Mouse (Mus musculus): ENCODE results near the gene Ipmk.
A peak's percentile ranks its signal among the peaks of the same experiment; 100 is the strongest.

The Ipmk gene

DNA sequence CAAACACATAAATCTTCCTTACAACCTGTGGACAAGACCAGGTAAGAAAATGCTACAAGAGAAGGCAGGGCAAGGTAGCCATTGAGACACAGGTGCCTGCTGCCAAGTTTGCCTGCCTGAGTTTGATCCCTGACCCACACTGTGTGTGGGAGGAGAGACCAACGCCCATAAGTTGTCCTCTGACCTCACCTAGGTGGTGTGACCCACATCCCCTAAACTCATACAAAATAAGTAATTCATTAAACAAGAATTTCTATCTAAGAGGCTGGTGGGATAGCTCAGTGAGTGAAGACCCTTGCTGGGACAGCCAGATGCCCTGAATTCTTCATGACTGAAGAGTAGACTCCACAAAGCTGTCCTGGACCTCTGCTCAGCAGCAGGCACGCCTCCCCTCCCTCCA, 7.4 kb upstream of the Ipmk start:
- DNase-seq (ENCODE audit: low read depth): no peak

DNA sequence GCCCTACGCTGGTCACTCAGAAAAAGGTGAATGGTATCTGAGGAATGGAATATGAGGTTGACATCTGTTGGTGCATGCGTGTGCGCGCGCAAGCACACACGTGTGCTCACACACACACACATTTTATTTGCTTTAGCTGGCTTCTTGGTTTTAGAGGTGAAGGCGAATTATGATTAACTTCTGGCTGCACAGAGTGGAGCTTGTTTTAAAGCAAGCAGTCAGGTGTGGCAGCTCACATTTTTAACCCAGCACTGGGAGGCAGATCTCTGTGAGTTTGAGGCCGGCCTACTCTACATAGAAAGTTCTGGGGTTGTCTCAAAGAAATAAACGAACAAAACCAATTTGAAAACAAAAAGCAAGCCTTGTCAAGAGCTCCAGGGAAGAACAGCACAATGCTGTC, 6.3 kb upstream of the Ipmk start:
- no peak for DNase-seq (ENCODE audit: low read depth)

DNA sequence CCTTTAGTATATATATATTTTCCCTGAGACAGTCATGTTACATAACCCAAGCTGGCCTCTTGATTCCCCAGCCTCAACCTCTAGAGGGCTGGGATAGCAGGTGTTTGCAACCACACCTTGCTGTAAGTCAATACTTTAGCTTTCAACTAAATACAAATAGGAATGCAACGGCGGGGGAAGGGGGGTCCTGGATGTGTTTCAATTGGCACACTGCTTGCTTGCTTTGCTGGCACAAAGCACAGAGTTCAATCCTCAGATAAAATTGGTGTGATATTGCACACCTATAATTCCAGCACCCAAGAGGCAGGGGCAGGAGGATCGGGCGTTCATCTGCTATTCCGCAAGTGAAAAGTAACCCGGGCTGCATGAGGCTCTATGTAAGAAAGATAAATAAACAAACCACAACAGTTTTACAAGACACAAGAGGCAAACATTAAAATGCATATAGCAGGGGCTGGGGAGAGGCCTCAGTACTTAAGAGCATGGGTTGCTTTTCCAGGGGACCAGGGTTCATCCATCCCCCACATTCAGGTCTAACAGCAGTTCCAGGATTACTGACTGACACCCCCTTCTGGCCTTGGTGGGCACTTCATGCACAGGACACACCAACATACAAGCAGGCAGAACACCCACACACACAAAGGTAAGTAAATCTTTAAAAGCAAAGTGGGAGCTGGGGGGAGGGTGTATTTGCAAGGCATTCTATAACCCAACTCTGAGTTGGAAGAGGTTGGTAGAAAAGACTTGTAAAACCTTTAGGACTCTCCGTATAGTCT, 5.3 kb upstream of the Ipmk start:
- peak; percentile 35 for DNase-seq (ENCODE audit: low read depth)

DNA sequence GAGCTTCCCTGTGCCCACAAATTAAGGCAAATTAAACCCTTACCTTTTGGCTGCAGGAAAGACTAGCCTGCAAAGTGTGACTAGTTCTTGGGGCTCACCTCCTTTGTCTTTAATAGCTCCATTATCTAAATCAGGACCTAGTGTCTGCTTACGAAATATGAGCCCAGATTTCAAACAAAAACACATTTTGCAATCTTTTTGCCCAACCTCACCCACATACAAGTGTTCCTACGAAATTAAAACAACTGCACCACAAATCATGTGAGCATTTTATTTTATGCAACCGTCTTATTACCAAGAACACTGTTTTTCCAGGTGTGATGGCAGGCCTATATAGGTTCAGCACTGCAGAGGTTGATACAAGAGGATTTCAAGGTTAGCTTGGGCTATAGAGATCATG, 4.4 kb upstream of the Ipmk start:
- DNase-seq (ENCODE audit: low read depth): no peak

DNA sequence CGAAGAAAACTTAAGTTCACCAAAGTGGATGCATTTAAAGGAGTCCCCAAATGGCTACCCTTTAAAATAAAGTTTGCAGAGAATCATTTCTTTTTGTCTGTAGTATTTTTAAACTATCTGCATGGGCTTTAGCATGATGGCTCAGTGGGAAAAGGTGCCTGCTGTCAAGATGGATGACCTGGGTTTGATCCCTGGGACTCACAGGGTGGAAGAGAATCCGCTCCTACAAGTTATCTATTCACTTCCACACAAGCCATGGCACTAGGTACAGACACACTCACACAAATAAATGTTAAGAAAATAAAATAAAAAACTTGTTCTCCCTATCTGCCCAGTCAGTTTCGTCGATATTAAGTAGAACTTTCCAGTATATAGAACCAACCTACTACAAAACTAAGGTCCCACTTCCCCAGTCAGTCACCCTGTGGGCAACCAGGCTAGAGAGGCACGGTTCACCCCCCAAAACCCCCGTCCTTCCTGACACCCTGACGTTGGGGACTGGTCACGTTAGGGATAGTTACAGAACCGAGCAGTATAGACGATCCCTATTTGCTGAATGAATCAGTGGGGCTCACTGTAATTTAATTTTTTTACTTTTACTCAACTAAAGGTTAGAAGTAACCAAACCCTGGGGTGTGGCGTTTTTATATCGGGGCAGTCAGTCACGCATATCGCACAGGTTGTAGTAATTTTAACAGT, 3.8 kb upstream of the Ipmk start:
- DNase-seq (ENCODE audit: low read depth): no peak

DNA sequence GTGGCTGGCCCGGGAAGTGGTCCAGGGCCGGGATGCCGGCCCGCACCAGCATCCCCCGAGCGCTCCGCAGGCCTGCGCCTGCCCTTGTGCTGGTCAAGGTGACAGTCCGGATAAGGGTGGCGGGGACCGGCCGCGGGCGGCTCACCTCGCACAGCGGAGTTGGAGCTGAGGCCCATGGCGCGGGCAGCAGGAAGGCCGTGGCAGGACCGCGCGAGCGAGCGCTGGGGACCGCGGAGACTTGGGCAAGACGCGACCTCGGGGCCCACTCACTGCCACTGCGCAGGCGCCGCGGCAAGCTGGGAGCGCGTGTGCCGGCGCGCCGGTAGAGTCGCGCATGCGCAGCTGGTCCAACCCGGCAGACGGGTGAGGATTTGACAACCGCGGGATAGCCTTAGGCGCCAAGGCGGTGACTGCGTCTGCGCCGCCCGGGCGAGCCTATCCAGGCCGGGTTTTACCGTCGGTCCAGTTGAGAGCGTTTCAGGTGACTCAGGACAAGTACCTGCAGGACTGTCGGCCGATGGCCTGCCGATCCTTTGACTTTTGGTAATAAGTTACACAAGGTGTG, 2.9 kb upstream of the Ipmk start, which contains the start of gene Cisd1:
Gene Cisd1 (minus strand): TSS at position 376 of the 565 bp plus-strand sequence.
- peak; percentile 71 for DNase-seq (ENCODE audit: low read depth)

DNA sequence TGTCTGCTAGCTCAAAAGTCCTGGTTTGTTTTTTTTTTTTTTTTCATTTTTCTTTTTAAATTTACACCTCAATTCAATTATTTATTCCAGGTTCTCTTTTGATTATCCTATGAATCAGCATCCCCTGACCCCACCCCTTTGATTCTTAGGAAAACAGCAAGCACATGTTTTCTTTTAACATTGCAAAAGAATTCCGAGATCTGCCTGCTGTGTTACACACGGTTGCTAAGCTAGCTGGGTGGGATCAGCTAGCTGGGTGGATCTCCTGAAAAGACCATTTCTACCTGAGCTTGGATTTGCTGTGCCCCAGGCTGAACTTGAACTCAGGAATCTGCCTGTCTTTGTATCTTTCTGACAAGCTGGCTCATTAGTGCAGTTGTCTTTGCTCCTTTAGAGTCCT, 1.5 kb upstream of the Ipmk start:
- DNase-seq (ENCODE audit: low read depth): no peak

DNA sequence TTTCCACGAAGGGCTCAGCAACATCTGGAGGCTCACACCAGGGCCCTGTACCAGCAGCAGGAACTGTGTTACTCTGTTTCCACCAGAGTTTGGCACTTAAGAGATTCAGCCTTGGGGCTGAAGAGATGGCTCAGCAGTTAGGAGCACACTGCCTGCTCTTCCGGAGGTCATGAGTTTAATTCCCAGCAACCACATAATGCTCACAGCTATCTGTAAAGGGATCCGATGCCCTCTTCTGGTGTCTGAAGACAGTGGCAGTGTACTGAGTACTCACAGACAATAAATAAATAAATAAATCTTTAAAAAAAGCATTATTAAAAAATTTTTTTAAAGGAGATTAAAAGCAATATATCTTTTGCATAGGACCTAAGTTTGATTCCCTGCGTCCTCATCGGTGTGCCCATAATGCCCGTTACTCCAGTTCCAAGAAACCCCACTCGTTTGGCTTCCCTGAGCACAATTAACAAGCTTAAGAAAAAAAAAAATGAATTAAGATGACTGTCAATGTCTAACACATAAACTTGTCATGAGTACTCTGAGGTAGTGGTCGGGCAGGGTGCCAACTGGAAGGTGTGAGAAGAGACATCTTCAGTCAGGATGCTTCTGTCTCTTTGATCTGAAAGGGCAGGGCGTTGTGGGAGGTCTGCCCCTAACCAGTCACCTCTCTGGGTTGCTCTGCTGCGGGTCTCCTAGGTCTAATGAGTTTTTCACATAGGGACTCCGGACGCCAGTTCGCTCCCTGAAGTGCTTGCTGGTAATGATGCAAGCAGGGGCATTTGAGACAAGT, 648 bp upstream of the Ipmk start:
- DNase-seq (ENCODE audit: low read depth): no peak

DNA sequence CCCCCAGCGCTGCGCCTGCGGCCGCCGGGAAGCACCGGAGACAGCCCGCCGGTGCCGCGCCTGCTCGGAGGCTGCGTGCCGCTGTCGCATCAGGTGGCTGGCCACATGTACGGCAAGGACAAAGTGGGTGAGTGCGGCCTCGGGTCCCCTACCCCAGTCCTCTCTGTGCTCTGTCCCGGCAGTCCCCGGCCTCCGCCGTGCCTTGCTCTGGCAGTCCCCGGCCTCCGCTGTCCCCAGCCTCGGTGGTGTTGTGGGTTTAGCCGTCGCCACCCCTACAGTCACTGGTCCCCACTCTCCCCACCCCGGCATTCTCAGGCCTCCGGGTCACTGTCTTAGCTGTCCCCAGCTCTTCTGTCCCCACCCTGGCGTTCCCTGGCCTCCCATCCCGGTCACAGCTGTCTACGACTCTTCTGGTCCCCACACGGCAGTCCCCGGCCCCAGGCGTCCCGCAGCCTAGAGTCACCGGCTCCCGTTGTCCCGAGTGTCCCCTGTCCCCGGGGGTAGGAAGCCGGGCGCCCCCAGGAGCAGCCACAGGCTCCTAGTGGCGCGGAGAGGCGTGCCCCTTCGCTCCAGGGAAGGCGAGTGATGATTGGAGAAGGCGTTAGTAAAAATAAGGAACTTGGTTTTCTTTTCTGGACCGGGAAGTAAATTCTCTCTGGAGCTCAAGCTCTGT, 537 bp downstream of the Ipmk start:
- DNase-seq (ENCODE audit: low read depth): no peak

DNA sequence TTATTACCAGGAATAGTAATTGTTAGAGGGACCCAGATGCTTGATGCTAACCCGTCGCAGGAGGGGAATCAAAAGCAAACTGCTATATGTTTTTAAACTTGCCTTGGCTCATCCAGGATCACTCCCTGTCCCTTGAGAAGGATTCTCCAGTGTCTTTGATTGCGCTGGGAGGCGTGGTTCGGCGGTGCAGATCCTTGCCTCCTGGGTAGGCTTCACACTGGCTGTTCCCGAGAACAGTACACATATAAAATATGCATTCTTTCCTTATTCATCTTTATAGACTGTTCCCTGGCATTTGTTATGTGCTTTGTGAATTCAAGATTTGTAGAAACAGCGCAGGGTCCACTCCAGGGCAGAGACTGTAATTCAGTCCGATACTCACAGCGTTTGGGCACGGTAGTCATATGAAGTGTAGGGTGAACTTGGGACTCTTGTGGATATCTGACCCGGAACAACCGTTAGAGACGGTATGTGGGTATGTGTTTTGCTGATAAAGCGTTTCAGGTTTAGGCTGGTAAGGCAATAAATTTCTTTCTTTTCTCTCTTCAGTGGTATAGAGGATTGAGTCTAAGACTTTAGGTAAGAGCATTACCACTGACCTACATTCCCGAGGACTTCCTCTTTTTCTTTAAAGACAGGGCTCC, 1.2 kb downstream of the Ipmk start:
- DNase-seq (ENCODE audit: low read depth): no peak

DNA sequence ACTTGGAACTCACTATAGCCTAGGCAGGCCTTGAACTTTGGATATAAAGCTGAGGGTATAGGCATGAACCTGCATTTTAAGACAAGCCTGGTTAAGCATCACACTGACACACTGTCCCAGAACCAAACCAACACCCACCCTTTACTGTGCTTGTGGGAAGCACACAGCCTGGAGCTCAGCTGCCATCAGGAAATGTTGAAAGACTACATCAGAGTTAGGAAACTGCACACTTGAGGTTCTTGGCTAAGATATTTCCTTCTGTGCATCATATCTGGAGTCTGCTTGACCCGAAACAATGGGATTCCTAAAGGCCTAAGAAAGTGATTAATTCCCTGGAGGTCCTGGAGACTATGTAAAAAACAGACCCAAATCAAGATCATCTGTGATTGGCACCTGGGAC, 1.7 kb downstream of the Ipmk start:
- no peak for DNase-seq (ENCODE audit: low read depth)

DNA sequence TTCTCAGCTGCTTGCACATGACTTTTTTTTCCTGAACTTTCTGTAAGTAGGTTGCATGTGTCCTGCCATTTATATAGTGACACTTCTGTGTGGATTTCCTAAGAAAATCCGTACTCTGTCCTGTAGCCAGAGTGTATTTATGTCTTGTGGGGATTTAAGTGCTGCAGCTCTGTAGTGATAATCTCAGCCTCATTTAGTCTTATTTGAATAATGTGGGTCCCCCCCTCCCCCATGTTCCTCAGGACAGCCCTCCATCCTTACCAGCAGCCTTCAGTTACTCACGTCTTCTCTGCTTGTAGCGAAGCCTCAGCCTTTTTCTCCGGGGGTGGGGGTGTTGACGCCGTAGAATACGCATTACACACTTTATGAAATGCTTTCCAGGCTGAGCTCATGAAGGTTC, 3.7 kb downstream of the Ipmk start:
- DNase-seq (ENCODE audit: low read depth): no peak

DNA sequence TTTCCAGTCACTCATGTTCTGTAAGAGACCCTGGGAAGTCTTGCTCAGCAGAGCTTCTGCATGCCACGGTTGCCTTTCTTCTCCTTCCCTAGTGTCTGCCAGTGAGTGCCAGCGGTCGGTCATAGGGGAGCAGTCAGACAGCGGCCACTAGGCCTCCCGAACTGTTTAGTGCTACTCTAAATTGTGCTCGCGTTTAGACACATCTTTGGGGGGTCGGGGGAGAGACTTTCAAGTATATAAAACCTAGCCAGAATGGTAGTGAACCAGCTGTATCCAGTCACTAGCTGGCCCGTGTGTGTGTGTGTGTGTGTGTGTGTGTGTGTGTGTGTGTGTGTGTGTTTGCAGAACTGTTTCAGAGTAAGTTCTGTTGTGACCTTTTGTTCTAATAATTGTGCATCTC, 6.3 kb downstream of the Ipmk start:
- DNase-seq (ENCODE audit: low read depth): no peak

DNA sequence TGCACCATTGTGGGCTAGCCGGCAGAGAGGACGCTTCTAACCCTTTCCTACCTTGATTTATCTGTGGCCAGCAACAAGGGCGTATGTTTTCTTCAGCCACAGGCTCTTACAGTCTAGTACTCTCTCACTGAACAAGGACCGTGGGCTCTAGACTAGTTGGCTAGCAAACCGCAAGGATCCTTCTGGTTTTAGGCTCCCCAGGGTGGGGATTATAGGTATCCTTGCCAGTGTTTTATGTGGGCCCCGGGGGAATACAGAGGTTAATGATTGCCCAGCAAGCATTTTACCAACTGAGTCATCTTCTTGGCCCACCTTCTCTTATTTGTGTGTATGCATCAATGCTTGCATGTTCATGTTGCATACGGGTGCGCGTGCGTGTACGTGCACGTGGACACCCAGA, 7.4 kb downstream of the Ipmk start:
- DNase-seq (ENCODE audit: low read depth): no peak

DNA sequence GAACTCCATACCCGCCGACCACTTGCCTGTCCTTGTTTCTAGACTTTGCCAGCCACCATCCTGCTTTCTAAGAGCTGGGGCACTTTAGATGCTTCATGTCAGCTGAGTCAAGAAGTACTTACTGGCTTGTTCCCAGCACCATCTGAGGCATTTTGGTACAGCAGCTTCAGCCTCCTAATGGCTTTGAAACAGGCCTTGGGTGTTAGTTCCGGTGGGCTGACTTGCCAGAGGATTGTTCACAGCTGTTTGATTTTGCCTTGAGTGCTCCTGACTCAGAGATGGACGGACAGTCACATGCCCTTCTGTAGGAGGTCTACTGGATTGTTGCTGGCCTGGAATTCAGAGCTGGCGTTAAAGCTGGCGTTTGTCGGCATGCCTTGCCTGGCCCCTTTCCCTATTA, 13.5 kb downstream of the Ipmk start:
- no peak for DNase-seq (ENCODE audit: low read depth)

DNA sequence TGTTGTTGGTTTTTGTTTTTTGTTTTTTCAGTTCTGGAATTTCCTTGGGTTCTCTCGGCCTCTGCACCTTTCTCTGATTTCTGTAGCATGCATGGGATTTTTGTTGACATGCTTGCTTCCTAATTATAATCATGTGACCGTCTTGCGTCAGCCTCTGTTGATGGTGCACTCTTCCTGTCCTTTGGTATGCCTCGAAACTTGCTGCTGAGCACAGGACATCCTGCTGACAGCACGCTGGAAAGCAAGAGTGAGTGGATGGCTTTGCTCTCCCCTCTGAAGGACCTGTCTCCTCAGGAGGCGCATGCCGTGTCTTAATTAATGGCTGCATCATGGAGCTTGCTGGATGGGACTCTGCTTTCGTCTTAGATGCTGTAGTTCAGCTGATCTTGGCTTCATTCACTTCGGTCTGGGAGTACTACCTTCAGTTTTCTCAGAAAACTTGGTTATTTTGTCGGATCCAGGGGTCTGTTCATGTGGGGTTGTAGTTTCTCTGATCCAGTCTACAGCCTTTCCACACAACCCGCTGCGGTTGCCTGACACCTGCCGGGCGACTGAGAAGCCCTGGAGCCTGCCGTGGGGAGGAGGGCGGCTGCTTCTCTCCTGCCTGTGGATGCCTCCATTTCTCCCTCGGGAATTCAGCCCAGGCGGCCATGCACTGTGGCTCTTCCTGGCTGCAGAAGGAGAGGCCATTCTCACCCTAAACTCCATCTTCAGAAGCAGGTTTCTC, 14.4 kb downstream of the Ipmk start:
- no peak for DNase-seq (ENCODE audit: low read depth)

DNA sequence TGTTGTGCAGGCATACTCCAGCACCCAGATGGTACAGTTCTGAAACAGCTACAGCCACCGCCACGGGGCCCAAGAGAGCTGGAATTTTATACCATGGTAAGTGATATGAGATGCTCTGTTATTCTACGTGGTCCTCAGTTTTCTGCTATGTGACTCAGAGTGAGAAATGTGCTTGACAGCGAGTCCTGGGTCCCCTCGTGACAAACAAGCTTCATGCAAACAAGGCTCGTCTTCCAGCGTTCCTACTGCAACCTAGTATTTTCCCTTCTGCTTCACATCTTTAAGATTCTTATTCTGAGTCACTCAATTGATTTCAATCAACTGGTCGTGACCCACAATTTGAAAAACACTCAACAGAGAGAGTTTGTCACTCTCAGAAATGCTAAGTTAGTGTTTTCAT, 15.9 kb downstream of the Ipmk start:
- DNase-seq (ENCODE audit: low read depth): no peak

DNA sequence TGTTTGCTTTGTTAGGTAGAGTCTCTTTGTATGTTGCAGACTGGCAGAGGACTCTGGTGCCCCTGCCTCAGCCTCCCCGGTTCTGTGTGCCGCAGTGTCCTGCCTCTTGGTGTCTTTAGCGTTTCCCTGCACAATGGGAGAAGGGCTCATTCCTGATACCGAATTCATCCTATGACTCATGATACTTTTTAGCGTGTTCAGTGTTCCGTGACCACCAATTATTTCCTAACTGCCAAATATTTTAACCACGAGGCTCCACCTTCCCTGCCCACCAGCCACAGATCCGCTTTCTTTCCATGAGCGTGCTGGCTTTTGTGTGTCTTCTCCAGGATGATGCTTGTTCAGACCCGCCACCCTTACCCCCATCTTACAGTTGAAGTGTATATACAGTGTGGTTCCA, 16.3 kb downstream of the Ipmk start:
- DNase-seq (ENCODE audit: low read depth): no peak

DNA sequence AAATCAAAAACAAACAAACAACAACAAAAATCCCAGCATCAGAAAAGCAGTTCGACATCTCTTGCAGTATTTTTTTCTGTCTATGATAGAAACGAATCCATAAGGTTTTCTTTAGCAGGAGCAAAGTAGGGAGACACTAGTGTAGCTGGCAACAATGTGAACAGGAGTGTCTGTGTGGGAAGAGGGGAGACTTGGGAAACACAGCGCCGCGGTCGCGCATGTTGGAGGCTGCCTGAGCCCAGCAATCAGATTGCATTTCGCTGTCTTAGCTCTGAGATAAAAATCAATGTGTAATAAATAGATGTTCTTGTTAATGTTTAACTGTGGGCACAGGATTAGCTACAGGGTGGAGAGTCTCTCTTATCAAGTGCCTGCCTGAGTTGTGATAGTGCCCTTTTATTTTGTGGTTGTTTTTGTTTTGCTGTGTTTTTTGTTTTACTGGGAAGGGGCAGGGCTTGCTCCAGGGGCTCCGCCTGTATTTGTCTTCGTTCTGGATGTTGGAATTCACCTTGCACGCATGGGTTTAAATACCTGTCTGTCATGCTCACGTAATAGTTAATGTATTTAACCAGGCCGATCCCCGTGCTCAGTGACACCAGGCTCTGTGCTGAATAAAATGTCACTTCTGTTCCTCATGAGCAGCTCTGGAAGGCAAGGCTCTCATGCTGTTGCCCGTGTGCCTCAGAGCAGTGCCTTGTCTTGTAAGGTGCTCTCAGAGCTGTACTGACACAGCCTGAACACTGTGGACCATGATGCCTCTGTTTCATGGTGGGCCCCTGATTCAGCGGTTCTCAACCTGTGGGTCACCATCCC, 20.8 kb downstream of the Ipmk start:
- DNase-seq (ENCODE audit: low read depth): no peak

DNA sequence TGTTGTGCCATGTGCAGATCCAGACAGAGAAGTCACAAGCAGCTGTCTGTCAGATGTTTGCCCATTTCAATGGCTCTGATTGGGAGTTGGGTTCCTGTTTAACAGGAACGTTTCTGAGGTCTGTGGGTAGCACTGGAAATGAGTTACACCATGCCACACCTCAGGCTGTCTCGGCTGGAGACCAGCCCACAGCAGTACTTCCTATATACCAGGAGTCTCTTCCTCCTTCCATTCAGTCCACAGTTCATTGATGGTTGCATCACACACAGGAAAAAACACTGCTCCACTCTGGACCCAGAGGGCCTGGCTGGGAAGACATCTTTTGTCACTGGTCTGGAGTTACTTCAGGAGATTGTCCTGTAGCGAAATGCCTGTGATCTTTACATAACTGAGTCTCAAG, 21.9 kb downstream of the Ipmk start:
- DNase-seq (ENCODE audit: low read depth): no peak
